Mouse (Mus musculus): ENCODE data around the gene Fbxl13.

The Fbxl13 gene

DNA sequence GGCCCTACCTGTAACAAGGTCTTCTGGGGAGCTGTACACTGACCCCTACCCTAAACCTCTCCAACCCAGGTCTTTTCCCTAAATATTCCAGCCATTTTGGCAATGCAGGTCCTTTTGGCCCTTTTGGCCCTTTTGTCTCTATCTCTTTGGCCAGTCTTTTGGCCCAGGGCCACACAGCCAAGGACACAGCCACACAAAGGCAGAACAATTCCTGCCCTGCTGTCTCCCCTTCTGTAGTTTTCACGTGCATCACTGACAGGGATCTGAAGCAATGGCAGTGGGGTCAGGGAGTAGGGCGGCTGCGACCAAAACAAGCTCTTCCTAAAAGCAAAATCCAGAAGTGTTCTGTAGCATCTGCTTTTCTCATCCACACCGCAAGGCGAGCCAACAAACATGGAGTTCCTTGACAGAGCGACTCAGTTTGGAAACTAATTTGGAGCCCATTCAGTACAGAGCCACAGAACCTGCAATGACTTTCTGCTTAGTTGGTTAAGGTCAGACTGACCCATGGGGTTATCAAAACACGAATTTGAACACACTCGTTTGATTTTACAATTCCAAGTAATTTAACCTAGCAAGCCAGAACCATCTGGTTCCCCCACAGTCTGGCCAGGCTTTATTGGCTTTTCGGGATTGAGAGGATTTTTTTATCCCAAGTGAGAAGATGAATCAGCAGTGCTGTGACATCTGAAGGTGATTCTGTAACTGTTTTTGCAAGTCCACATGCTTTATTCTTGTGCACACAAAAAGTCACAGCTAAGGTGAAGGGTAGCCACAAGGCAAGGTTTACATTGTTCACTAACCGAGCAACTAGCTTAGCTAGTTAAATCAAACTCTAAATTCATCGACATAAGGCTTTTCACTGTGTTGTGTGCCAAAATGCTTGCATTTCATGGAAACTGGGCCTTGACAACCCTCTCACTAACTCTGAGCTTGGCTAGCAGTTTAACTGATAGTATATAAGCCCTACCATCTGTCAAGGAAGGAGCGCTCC lies 36.8 kb downstream of the Fbxl13 start:
- TF ChIP-seq GATA4 (IDR thresholded peaks at IDR 0.05; ENCODE audit: insufficient replicate concordance, low read length), result no peak

DNA sequence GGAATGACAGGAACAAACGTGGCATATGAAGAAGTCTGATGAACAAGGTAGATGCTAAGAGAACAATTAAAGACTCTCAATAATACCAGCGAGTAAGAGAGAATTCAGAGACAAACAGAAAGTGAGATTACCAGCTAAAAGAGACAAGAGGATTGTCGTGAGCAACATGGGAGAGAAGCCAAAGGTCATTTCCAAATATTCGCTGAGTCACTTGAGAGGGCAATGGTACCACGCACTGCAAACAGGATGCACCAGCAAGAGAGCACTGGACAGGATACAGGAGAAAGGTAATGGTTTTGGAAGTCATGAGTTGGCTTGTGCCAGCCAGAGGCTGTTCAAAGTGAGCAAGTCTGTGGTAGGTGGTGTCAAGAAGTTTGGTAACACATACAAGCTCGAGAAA lies 39.5 kb downstream of the Fbxl13 start:
- TF ChIP-seq GATA4 (IDR thresholded peaks at IDR 0.05; ENCODE audit: insufficient replicate concordance, low read length), result no peak

DNA sequence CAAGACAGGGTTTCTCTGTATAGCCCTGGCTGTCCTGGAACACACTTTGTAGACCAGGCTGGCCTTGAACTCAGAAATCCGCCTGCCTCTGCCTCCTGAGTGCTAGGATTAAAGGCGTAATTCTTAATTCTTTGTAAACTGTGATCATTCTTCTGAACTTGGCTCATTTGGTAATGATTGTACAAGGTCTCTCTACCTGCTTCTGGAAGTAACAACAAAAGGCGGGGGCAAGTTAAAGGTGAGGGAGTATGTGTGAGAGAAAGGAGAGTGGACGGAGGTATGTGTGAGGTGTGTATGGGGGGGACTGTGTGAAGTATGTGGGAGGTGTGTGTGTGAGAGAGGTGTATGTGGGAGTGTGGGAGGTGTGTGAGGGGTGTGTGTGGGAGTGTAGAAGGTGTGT lies 45.5 kb downstream of the Fbxl13 start:
- TF ChIP-seq GATA4 (IDR thresholded peaks at IDR 0.05; ENCODE audit: insufficient replicate concordance, low read length), result no peak

DNA sequence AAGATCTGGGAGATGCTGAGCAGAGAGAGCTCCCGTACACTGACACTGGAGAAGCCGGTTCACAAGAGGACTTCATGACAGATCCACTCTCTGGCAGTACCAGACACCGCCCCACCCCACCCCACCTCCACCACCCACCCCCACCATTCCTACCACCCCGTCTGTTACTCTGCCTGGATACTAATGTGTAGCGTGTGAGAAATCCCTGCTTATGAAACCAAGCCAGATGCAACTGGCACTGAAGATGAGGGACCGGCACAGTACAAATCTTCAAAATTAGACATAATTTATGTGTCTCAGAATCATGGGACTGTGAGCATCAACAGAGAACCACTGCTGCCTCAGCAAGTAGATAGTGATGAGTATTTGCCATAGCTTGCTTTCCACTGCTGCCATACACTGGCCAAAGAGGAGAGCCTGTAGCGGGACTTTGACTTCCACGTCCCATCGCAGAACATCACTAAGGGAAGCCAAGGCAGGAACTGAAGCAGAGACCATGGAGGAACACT lies 52.2 kb downstream of the Fbxl13 start:
- TF ChIP-seq GATA4 (IDR thresholded peaks at IDR 0.05; ENCODE audit: insufficient replicate concordance, low read length), result no peak

DNA sequence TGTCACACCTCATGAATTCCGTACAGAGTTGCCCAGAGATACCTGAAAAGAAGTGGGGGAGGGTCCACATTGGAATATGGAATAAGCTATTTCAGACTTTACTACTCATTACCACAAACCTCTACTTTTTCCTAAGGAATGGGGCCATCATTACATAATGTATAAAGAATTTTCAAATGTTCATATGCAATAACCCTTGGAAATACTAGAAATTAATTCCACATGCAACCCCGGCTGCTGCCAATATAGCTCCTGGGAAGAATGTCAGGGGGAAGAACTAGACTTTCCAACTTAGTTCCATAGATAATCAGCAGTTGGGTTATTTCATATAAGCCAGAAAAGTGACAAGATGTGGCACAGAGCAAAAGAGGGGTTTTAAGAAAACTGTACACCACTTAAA lies 53.3 kb downstream of the Fbxl13 start:
- no peak for TF ChIP-seq GATA4 (IDR thresholded peaks at IDR 0.05; ENCODE audit: insufficient replicate concordance, low read length)

DNA sequence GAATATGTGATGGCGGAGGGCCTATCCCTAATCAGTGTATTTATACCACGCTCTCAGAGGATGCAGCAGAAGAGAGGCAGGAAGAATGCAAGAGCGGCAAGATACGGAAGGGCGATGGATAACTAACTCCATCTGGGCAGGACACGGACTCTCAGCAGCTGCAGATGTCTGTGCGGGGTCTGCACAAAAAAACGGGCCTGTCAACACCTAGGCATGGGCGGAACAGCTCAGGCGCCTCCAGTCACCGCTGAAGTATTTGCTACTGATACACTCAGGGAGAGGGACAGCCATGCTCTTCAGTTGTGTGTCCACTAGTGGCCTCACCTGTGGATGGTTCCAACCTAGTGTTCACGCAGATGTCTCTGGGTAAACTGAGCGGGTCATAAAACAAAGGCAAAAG lies 57.2 kb downstream of the Fbxl13 start:
- no peak for TF ChIP-seq GATA4 (IDR thresholded peaks at IDR 0.05; ENCODE audit: insufficient replicate concordance, low read length)

DNA sequence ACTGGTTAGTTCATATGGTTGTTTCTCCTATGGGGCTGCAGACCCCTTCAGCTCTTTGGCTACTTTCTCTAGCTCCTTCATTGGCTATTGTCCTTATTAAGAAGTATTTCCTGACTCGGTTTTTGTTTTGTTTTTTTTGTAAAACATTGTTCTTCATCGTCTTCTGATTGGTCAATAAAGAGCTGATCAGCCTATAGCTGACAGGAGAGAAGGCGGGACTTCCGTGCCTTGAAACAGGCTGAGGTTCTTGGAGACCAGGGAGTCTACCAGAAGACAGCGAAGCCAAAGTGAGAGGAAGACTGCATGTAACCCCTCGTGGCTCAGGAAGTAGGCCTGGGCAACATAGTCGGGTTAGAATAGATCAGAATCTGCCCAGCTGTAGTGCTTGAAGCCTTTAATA lies 57.8 kb downstream of the Fbxl13 start:
- no peak for TF ChIP-seq GATA4 (IDR thresholded peaks at IDR 0.05; ENCODE audit: insufficient replicate concordance, low read length)

DNA sequence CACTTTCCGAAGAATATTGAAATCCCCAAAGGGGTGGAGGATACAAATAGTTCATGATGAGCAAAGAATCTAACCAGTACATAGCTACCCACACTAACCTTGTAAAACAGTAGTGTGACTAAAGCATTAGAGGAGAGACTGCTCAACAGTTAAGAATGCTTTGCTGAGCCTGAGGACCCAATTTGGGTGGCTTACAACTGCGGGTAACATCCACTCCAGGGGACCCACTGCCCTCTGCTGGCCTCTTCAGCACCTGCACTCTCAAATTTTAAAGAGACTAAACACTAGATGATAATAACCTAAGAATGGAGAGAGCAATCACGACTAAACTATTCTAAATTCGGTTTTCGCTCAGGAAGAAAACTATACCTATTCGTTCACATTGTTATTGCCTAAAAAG lies 58.7 kb downstream of the Fbxl13 start:
- TF ChIP-seq GATA4 (IDR thresholded peaks at IDR 0.05; ENCODE audit: insufficient replicate concordance, low read length), result no peak

DNA sequence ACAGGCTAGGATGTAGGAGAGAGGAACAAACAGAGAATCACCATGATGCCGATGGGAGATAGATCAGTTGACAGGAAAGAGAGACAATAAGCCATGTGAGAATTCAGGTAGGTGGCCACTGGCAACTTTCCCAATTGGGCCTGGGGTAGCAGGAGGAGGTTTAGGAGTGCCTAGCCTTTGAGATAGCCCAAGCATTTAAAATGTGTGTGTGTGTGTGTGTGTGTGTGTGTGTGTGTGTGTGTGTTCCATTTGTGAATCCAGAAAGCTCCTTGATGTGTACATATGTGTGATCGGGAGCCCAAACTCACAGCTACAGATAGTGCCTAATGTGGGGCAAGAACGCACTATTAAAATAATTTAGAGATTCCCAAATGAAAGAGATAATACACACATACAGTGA lies 67.3 kb downstream of the Fbxl13 start:
- no peak for TF ChIP-seq GATA4 (IDR thresholded peaks at IDR 0.05; ENCODE audit: insufficient replicate concordance, low read length)

DNA sequence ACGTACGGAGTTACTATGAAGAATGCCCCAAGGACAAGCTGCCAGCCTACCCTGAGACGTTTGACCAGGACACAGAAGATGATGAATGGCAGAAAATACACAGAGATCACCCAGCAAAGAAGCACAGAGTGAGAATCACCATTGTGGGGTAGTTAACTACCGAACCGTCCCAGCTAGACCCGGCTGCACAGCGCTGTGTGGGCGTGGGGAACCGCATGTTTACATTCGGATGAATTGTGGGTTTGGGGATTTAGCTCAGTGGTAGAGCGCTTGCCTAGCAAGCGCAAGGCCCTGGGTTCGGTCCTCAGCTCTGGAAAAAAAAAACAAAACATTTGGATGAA lies 70.3 kb downstream of the Fbxl13 start:
- TF ChIP-seq GATA4 (IDR thresholded peaks at IDR 0.05; ENCODE audit: insufficient replicate concordance, low read length), result no peak

DNA sequence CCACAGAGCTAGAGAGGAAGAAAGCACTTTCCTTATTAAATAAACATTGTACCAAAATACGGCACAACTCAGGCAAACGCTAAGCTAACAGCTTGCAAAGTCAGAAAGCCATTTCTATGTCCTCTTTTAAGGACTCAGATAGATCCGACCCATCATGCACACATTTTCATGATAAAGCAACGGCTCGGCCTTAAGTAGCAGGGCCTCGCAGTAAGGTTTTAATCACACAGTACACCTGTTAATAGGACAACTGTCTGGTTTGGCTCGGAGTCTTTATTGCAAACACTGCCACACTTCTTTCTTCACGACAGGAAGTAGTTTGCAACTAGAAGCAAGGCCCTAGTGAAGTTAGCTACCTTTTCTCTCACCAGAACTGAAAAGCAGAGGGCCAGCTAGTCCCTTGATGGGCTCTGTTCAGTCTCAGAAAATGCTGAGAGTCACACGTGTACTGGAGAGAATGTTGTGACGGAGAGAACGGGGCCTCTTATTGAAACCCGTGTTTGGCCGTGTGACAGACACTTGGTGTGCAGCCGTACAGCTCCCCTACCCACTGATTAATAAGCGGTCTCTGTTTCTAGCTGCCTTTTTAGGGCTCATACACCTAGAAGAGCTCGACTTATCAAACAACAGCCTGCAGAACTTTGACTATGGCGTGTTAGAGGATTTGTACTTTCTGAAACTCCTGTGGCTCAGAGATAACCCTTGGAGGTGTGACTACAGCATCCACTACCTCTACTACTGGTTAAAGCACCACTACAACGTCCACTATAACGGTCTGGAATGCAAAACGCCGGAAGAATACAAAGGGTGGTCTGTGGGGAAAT lies 70.8 kb downstream of the Fbxl13 start:
- TF ChIP-seq GATA4 (IDR thresholded peaks at IDR 0.05; ENCODE audit: insufficient replicate concordance, low read length), result no peak

DNA sequence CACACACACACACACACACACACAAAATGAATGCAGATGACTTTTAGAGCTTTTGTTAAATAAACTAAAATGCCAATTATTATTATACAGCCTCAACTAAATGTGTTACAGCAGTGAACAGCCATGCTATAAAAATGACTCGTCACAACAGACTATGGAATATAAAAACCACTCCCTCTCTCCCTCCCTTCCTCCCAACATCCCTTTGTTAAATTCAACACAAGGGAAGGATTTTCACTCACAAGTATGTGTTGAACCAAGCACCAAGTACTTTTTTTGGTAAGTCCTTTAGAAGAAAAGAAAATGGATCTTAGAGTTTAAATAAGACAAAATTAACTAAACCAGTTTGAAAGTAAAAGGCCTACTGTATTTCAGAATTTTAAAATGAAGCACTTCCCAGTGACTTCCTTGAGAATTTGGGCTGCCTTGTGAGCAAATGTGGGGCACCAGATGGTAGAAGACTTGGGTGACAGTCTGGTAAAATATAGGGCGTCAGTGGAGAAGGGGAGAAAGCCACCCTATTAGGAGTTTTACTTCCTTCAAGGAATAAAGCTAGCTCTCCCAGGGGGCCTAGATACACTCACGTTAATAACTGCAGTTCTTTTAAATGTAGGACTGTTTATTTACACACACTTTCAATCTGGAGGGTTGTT lies 72.5 kb downstream of the Fbxl13 start:
- TF ChIP-seq GATA4 (IDR thresholded peaks at IDR 0.05; ENCODE audit: insufficient replicate concordance, low read length), result no peak

DNA sequence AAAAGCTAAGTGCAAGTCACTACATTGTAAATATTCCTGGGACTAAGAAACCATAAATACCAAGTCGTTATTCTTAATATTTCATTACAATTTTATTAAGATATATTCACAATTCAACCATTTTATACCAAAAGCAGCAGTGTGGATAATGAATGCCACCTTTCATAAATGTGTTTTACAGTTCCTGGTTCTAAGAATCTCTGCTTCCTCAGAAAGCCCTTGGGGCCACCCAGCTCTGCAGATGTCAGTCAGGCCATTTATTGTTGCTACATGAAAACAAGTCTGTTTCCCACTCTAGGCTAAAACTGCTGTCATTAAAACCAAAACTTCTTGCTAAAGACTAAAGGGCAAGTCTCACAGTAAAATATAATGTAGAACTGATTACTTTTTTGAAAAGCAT lies 77.7 kb downstream of the Fbxl13 start:
- no peak for TF ChIP-seq GATA4 (IDR thresholded peaks at IDR 0.05; ENCODE audit: insufficient replicate concordance, low read length)

DNA sequence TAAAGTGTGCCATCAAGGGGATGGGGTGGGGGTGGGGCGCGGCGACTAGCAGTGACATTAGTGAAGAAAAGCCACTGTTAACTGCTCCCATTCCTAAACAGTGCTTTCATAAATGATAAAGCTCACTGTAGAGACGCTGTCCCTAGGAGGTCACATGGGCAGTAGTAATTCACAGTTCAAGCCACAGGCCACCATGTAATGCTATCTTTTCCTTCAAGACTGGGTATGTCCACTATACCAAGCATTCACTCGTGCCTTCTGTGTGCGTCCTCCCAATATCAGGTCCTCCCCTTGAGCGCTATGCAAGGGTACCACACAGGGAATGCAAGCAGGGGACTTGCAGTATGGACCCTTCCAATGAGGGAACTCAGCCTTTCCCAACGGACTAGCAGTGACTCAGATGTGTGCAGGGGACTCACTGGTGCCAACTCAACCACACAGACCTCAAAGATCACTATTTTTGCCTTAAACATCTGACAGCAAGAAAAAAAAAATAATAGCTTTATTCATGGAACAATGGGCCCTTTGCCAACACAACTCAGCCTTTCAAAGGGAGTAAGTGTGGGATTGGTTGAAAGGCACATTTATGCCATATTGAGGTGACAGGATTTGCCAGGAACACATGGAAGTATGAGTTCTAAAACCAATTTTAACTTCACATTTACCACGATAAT lies 79.9 kb downstream of the Fbxl13 start:
- no peak for TF ChIP-seq GATA4 (IDR thresholded peaks at IDR 0.05; ENCODE audit: insufficient replicate concordance, low read length)

DNA sequence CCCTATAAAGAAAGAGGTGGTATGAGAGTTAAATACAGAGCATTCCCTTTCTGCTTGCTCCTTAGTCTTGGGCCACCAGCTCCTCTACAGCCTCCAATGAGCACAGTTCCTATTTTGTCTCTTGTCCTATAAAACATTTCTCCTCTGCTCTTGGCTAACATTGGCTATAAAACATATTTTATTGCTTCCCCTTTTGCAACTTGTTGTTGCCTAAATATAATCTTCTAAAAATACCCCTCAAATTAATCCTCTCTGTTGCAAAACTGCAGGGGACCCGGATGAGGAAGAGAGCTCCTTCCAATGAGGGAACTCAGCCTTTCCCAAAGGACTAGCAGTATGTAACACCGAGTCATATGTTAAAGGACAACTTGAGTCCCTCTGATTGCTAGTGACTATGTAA lies 81.5 kb downstream of the Fbxl13 start:
- no peak for TF ChIP-seq GATA4 (IDR thresholded peaks at IDR 0.05; ENCODE audit: insufficient replicate concordance, low read length)
